Mouse (Mus musculus) heart, postnatal 0 days (tissue): Measurements from ENCODE around the gene Rbfox2. TPM values are rescaled to one million over a fixed set of nuclear protein-coding genes. Genes with fewer than 3 reads are reported as not detected.
A peak's percentile ranks its signal among the peaks of the same experiment; 100 is the strongest.

Experiments used
- ATAC-seq: fragments of 200-750 bp; cut with Nextera tagmentation; 2 replicates; pipeline ENCODE4 v1.8.0; 2017; ENCODE audit warnings: low read depth, moderate number of reproducible peaks, moderate library complexity; ENCODE audit not compliant: insufficient read depth
- DNase-seq: peaks from one replicate; pipeline ENCODE4 v3.0.0-alpha.2; 2016; ENCODE audit warnings: low spot score
- H3K27ac ChIP-seq: fragments of 300-500 bp; sonication (generic); 2 replicates; pipeline ENCODE4 v1.5.1; 2014; ENCODE audit warnings: low read depth, mild to moderate bottlenecking
- H3K27me3 ChIP-seq: fragments of 300-500 bp; sonication (generic); 2 replicates; pipeline ENCODE4 v1.6.1; 2014; ENCODE audit warnings: low read length, mixed read lengths; ENCODE audit not compliant: control insufficient read depth, insufficient read depth
- H3K36me3 ChIP-seq: fragments of 300-500 bp; sonication (generic); replicated peaks from 2 replicates; pipeline ENCODE4 v1.6.1; 2014; ENCODE audit warnings: low read length, mixed read lengths; ENCODE audit not compliant: control insufficient read depth, insufficient read depth
- H3K4me1 ChIP-seq: fragments of 300-500 bp; sonication (generic); 2 replicates; pipeline ENCODE4 v1.6.1; 2014; ENCODE audit warnings: antibody characterized with exemption; ENCODE audit not compliant: control insufficient read depth, insufficient read depth
- H3K4me2 ChIP-seq: fragments of 300-500 bp; sonication (generic); 2 replicates; pipeline ENCODE4 v1.6.1; 2014; ENCODE audit warnings: low read depth, mild to moderate bottlenecking, low read length, moderate library complexity
- H3K4me3 ChIP-seq: fragments of 300-500 bp; sonication (generic); 2 replicates; pipeline ENCODE4 v1.5.1; 2014; ENCODE audit warnings: low read depth, low read length
- H3K9ac ChIP-seq: fragments of 300-500 bp; sonication (generic); replicated peaks from 2 replicates; pipeline ENCODE4 v1.6.1; 2014; ENCODE audit warnings: low read depth, low read length, mixed read lengths
- H3K9me3 ChIP-seq: fragments of 300-500 bp; sonication (generic); replicated peaks from 2 replicates; pipeline ENCODE4 v1.6.1; 2016; ENCODE audit warnings: low read length; ENCODE audit not compliant: control insufficient read depth
- CTCF ChIP-seq: IDR thresholded peaks from 2 replicates; pipeline ENCODE4 v1.5.1; 2016; ENCODE audit warnings: antibody characterized with exemption, control low read depth, low read depth
- EP300 ChIP-seq: IDR thresholded peaks from 2 replicates; pipeline ENCODE4 v1.6.1; 2016; ENCODE audit warnings: antibody characterized with exemption, low read depth
- whole genome bisulfite sequencing: fragments of 180-500 bp; shearing (Covaris S2); extraction: QIAGEN DNeasy Blood & Tissue Kit; methylation state at CpG from one replicate; pipeline ENCODE4 v1.1.7; 2014; 5-methylcytosine and 5-hydroxymethylcytosine counted together
- polyA plus RNA-seq: library from polyadenylated mRNA; unstranded; fragments of >200 nt; fragmentation: Nextera tagmentation; extraction: Ambion mirVana; gene quantifications from 2 replicates; pipeline ENCODE4 v1.2.1, GENCODE M21; 2015
- total RNA-seq: library from RNA; depleted of rRNA; stranded (reverse); fragments of >200 nt; gene quantifications from 2 replicates; pipeline ENCODE4 v1.2.3, GENCODE M21; 2014; ENCODE audit warnings: low replicate concordance

Gene Rbfox2
- total and polyA plus RNA-seq, 2 experiments from 2014 or later = 49.1 to 143 TPM

GRCm38 (mm10) chr15:77045609-77046008, 261.2 kb downstream of the Rbfox2 start:
- 87% methylated on average over 10 of the region's 10 CpGs for WGBS
- Histone ChIP-seq H3K4me3 (no peak overlapping the region), H3K4me2 (no peak overlapping the region), H3K4me1 (peaks cover 8% of the 10 kb centered on the region; the same call in 1 of the 2 replicates), H3K36me3 (no peaks in the 10 kb centered on the region), H3K9me3 (no peaks in the 10 kb centered on the region), H3K27me3 (no peaks in the 10 kb centered on the region), H3K27ac (no peak overlapping the region), H3K9ac (no peak overlapping the region)
- TF ChIP-seq CTCF (no peak), EP300 (no peak)
- DNase-seq = no peak
- ATAC-seq = no peak

- ATAC-seq (no peak), DNase-seq (no peak)
- no peak for TF ChIP-seq EP300
- no peak for TF ChIP-seq CTCF
- H3K9me3 ChIP-seq = no peaks in the 10 kb centered on the region
- no peak within 1 kb of the TSS for H3K9ac ChIP-seq
- 0 out of 2 replicates have a peak within 1 kb of the TSS, but pooled peaks have one; percentile 13 for H3K27ac ChIP-seq
- no peak within 1 kb of the TSS for H3K4me3 ChIP-seq
- no peaks in the 10 kb centered on the region for H3K36me3 ChIP-seq
- H3K27me3 ChIP-seq = no peaks in the 10 kb centered on the region
- H3K4me1 ChIP-seq = peaks cover 12% of the 10 kb centered on the region; the same call in 1 of the 2 replicates
- WGBS = 64% methylated on average over 12 of the region's 12 CpGs
- no peak within 1 kb of the TSS for H3K4me2 ChIP-seq
These were observed 262.0 kb downstream of the Rbfox2 start, which contains the start of gene Apol6 for GRCm38 (mm10) chr15:77044597-77045320. Apol6 (plus strand) TSS chr15:77044729.

- H3K27me3 ChIP-seq = no peaks in the 10 kb centered on the region
- no peak overlapping the region for H3K4me2 ChIP-seq
- no peak for TF ChIP-seq CTCF
- no peak for TF ChIP-seq EP300
- H3K4me3 ChIP-seq = no peak overlapping the region
- H3K36me3 ChIP-seq = no peaks in the 10 kb centered on the region
- H3K4me1 ChIP-seq = peaks cover 38% of the 10 kb centered on the region
- DNase-seq (no peak), ATAC-seq (no peak)
- peak overlapping the region; percentile 52; the same call in 1 of the 2 replicates for H3K27ac ChIP-seq
- 52% methylated on average over 3 of the region's 3 CpGs for WGBS
- no peak overlapping the region for H3K9ac ChIP-seq
- no peaks in the 10 kb centered on the region for H3K9me3 ChIP-seq
These were observed 266.0 kb downstream of the Rbfox2 start for GRCm38 (mm10) chr15:77040784-77041183.

GRCm38 (mm10) chr15:77039211-77039700, 267.5 kb downstream of the Rbfox2 start:
- Histone ChIP-seq H3K4me3 (no peak overlapping the region), H3K36me3 (no peaks in the 10 kb centered on the region), H3K9me3 (no peaks in the 10 kb centered on the region), H3K4me2 (no peak overlapping the region), H3K9ac (no peak overlapping the region), H3K27me3 (no peaks in the 10 kb centered on the region), H3K27ac (no peak overlapping the region), H3K4me1 (peaks cover 44% of the 10 kb centered on the region)
- no peak for TF ChIP-seq CTCF
- TF ChIP-seq EP300 = no peak
- 70% methylated on average over 8 of the region's 9 CpGs for WGBS
- DNase-seq (no peak), ATAC-seq (no peak)

GRCm38 (mm10) chr15:77037278-77038161, 269.3 kb downstream of the Rbfox2 start:
- ATAC-seq = peak; percentile 73
- WGBS = 2% methylated on average over 11 of the region's 11 CpGs
- Histone ChIP-seq H3K27me3 (no peaks in the 10 kb centered on the region), H3K4me2 (peak overlapping the region; percentile 3; the same call in 1 of the 2 replicates), H3K9ac (peak overlapping the region; percentile 62), H3K9me3 (no peaks in the 10 kb centered on the region), H3K36me3 (no peaks in the 10 kb centered on the region), H3K4me3 (no peak overlapping the region), H3K27ac (peak overlapping the region; percentile 99), H3K4me1 (peaks cover 44% of the 10 kb centered on the region)
- TF ChIP-seq CTCF = no peak
- peak; percentile 72; the same call in 1 of the 2 replicates for TF ChIP-seq EP300
- peak; percentile 96 for DNase-seq
